Mouse (Mus musculus) large intestine, adult 2 months (tissue): ENCODE measurements around the gene Batf. TPM values are rescaled to one million over a fixed set of nuclear protein-coding genes. Genes with fewer than 3 reads are reported as not detected.

Source experiments
- polyA plus RNA-seq: library from polyadenylated mRNA; depleted of rRNA; stranded (reverse); fragments of >200 nt; gene quantifications from 2 replicates; pipeline ENCODE4 v1.2.3, GENCODE M21; 2012; rRNA removed

The Batf gene
- polyA plus RNA-seq, 1 experiment: 5.5 TPM

Other genes with a start within 250 kb of the Batf start
- 46.5 and 153 TPM in 2 replicates for gene Fos, start 212.8 kb upstream of the Batf start, polyA plus RNA-seq
- 5.4 and 9.5 TPM in 2 replicates for gene Jdp2, start 87.6 kb upstream of the Batf start, polyA plus RNA-seq
- 2.5 and 5.2 TPM in 2 replicates for gene Flvcr2, start 59.9 kb downstream of the Batf start, polyA plus RNA-seq
- 81.6 and 86.1 TPM in 2 replicates for gene Erg28, start 137.9 kb downstream of the Batf start, polyA plus RNA-seq
- gene Ttll5, start 138.0 kb downstream of the Batf start, polyA plus RNA-seq: 8.3 and 8.9 TPM in 2 replicates